Mouse (Mus musculus) heart, adult 2 months (tissue): ENCODE results near the gene Nudcd3. TPM values are rescaled to one million over a fixed set of nuclear protein-coding genes. Genes with fewer than 3 reads are reported as not detected.

ENCODE experiments used
- DNase-seq, 2 experiments: peaks; one replicate each; pipeline ENCODE4 v3.0.0; 2021
- H3K27ac ChIP-seq: fragments of 200-600 bp; 2 replicates; pipeline ENCODE4 v1.8.1; 2022
- H3K27me3 ChIP-seq: fragments of 200-500 bp; 2 replicates; pipeline ENCODE4 v1.6.1; 2012; ENCODE audit warnings: mild to moderate bottlenecking, low read length, inconsistent platforms, mixed read lengths; ENCODE audit not compliant: control insufficient read depth, insufficient read depth
- H3K36me3 ChIP-seq: fragments of 200-500 bp; 2 replicates; pipeline ENCODE4 v1.6.1; 2012; ENCODE audit warnings: low read length, inconsistent platforms; ENCODE audit not compliant: control insufficient read depth, insufficient read depth
- H3K4me1 ChIP-seq: fragments of 200-500 bp; 2 replicates; pipeline ENCODE4 v1.6.1; 2011; ENCODE audit warnings: low read length; ENCODE audit not compliant: control insufficient read depth, insufficient read depth
- H3K4me3 ChIP-seq: fragments of 200-600 bp; 2 replicates; pipeline ENCODE4 v1.8.1; 2022
- H3K79me2 ChIP-seq: fragments of 200-500 bp; replicated peaks from 2 replicates; pipeline ENCODE4 v1.6.1; 2012; ENCODE audit warnings: mild to moderate bottlenecking, inconsistent platforms, low read length, moderate library complexity, mixed read lengths; ENCODE audit not compliant: control insufficient read depth, insufficient read depth
- H3K9ac ChIP-seq: fragments of 200-500 bp; 2 replicates; pipeline ENCODE4 v1.6.1; 2012; ENCODE audit warnings: low read depth, mild to moderate bottlenecking, control low read depth, inconsistent platforms, low read length, mixed read lengths
- CTCF ChIP-seq: fragments of 200-600 bp; IDR thresholded peaks from 2 replicates; pipeline ENCODE4 v1.8.1; 2022; ENCODE audit warnings: antibody characterized with exemption, mild to moderate bottlenecking, moderate library complexity
- EP300 ChIP-seq: fragments of 200-500 bp; IDR thresholded peaks from 2 replicates; pipeline ENCODE4 v1.6.1; 2011; ENCODE audit warnings: low read depth, low read length, control low read depth; ENCODE audit not compliant: insufficient read depth
- POLR2A ChIP-seq: fragments of 200-500 bp; IDR thresholded peaks from 2 replicates; pipeline ENCODE4 v1.6.1; 2011; ENCODE audit warnings: mild to moderate bottlenecking, low read depth, low read length, control low read depth; ENCODE audit not compliant: insufficient read depth
- WGBS: fragments of 180-500 bp; shearing (Covaris S2); methylation state at CpG from one replicate; pipeline ENCODE4 v1.1.7; 2018; 5-methylcytosine and 5-hydroxymethylcytosine counted together
- intact Hi-C: fragments of 180-260 bp; cut with DNase I; formaldehyde crosslinking; loops from one replicate; pipeline ENCODE4 v1.15.1; 2025
- polyA plus RNA-seq: library from polyadenylated mRNA; depleted of rRNA; stranded (reverse); fragments of >200 nt; gene quantifications from 2 replicates; pipeline ENCODE4 v1.2.3, GENCODE M21; 2012
- total RNA-seq, 2 experiments: library from RNA; stranded (reverse); gene quantifications; 2 replicates each; pipeline ENCODE4 v1.2.3; 2021

The Nudcd3 gene
- total and polyA plus RNA-seq, 3 experiments = 50.4 to 65.4 (median 59.3) TPM

DNA sequence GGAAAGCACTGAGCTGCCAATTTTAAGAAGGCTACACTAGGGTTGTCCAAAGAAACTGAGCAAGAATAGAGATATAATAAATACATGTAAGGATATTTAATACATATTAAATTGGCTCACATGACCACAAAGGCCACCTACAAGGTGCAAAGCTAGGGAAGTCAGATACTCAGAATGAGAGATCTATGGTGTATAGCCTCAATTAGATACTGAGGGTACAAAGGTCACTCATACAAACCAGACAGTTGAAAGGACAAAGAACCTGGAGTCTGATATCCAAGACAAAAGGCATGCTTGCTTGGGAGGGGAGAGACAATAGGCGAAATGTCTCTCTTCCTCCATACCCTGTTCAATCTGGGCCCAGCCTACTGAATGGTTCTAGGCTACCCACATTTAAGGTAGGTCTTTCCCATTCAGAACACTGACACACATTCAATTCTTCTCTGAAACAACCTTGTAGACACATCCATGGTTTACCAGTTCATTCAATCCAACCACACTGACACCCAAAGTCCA is 76.6 kb downstream of the Nudcd3 start:
- intact Hi-C loops = no loop called here
- no peak for DNase-seq

DNA sequence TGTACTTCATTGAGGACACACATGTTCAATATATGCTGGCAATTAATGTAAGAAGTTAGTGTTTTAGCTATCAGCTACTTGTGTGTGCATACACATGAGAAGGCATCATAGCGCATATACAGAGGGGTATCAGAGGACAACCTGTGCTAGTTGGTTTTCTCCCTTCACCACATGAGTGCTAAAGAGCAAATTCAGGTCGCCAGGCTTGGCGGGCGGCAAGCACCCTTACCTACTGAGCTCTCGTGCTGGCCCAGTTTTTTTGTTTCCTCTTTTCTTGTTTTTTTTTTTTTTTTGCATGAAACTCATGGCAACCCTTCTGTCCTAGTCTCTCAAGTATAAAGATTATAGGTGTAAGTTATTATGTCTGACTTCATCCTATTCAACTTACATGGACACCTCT is 77.6 kb downstream of the Nudcd3 start:
- Histone ChIP-seq H3K9ac (no peak overlapping the region), H3K4me3 (no peak overlapping the region), H3K4me1 (no peaks in the 10 kb centered on the region), H3K27ac (no peak overlapping the region), H3K36me3 (no peaks in the 10 kb centered on the region), H3K79me2 (no peaks in the 10 kb centered on the region), H3K27me3 (no peaks in the 10 kb centered on the region)
- TF ChIP-seq POLR2A (no peak), EP300 (no peak), CTCF (no peak)
- intact Hi-C loops = no loop called here
- 93% methylated on average over 5 of the region's 5 CpGs for WGBS
- no peak for DNase-seq

More for the DNA sequence above, 76.6 kb downstream of the Nudcd3 start:
- H3K36me3 ChIP-seq = no peaks in the 10 kb centered on the region
- 97% methylated on average over 1 of the region's 1 CpGs for WGBS
- no peaks in the 10 kb centered on the region for H3K79me2 ChIP-seq
- H3K4me3 ChIP-seq = no peak overlapping the region
- no peaks in the 10 kb centered on the region for H3K27me3 ChIP-seq
- H3K9ac ChIP-seq = no peak overlapping the region
- TF ChIP-seq EP300 = no peak
- TF ChIP-seq CTCF = no peak
- no peak for TF ChIP-seq POLR2A
- no peak overlapping the region for H3K27ac ChIP-seq
- H3K4me1 ChIP-seq = no peaks in the 10 kb centered on the region

DNA sequence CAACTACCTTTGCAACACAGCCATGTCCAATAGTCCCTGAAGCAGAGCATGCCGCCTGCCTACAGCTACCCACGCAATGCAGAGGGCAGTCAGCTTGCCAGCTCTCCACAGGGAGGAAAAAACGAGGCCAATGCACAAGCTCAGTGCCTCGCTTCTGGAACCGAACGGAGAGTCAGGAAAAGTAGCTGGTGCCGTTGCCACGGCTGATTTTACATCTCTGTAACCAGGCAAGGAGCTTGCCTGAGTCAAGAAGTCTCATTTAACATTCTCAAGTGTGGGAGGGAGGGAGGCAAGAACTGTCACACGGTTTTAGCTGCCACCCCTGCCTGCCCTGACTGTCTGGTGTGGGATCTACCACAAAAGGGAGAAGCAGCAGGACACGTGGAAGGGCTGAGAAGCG is 79.6 kb downstream of the Nudcd3 start:
- no peak overlapping the region for H3K4me3 ChIP-seq
- no peaks in the 10 kb centered on the region for H3K27me3 ChIP-seq
- no peaks in the 10 kb centered on the region for H3K4me1 ChIP-seq
- intact Hi-C loops = no loop called here
- H3K36me3 ChIP-seq = no peaks in the 10 kb centered on the region
- no peak for DNase-seq
- no peak overlapping the region for H3K9ac ChIP-seq
- TF ChIP-seq CTCF (no peak), EP300 (no peak), POLR2A (no peak)
- H3K79me2 ChIP-seq = no peaks in the 10 kb centered on the region
- H3K27ac ChIP-seq = no peak overlapping the region
- 82% methylated on average over 11 of the region's 11 CpGs for WGBS

DNA sequence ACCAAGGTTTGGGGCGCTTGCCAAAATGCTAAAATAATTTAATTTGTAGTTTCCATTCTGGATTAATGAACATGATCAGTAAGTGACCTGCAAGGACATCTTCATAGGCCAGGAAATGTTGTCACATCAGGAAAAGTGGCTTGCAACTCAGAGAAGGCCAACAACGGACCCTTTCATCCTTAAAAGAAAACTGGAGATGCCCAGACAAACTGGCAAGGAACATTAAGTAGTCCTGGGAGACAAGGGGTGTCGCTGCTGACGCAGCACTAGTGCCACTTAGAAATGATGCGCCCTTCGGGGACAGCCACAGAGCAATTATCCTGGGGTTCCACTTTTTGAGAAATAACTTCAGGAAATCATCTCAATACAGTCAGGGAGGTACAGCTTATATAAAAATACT is 80.2 kb downstream of the Nudcd3 start:
- 92% methylated on average over 6 of the region's 6 CpGs for WGBS
- Histone ChIP-seq H3K27me3 (no peaks in the 10 kb centered on the region), H3K79me2 (no peaks in the 10 kb centered on the region), H3K36me3 (no peaks in the 10 kb centered on the region), H3K27ac (no peak overlapping the region), H3K9ac (no peak overlapping the region), H3K4me3 (no peak overlapping the region), H3K4me1 (no peaks in the 10 kb centered on the region)
- DNase-seq = no peak
- TF ChIP-seq EP300 = no peak
- TF ChIP-seq POLR2A = no peak
- no peak for TF ChIP-seq CTCF
- intact Hi-C loops = no loop called here

DNA sequence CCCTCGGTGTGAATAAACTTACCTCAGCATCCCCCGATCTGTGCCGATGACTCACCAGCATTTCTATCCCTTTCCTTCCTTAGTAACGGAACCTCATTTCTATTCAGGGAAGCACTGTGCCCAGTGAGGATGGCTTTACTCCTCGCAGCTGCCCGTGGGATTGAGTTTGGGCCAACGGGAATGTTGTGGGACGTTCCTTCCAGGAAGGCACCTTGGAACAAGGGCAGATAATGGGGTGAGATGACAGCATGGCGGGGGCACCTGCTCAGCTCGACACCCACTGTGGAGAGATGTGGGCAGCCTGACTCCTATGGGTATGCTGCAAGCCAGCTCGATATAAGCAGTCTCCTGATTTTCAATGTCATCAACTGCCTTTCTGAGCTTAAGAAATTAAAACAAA is 80.9 kb downstream of the Nudcd3 start:
- 52% methylated on average over 11 of the region's 11 CpGs for WGBS
- Histone ChIP-seq H3K9ac (no peak overlapping the region), H3K27ac (no peak overlapping the region), H3K27me3 (no peaks in the 10 kb centered on the region), H3K4me1 (no peaks in the 10 kb centered on the region), H3K79me2 (no peaks in the 10 kb centered on the region), H3K4me3 (no peak overlapping the region), H3K36me3 (no peaks in the 10 kb centered on the region)
- DNase-seq = no peak
- intact Hi-C loops = no loop called here
- TF ChIP-seq POLR2A (no peak), EP300 (no peak), CTCF (no peak)

DNA sequence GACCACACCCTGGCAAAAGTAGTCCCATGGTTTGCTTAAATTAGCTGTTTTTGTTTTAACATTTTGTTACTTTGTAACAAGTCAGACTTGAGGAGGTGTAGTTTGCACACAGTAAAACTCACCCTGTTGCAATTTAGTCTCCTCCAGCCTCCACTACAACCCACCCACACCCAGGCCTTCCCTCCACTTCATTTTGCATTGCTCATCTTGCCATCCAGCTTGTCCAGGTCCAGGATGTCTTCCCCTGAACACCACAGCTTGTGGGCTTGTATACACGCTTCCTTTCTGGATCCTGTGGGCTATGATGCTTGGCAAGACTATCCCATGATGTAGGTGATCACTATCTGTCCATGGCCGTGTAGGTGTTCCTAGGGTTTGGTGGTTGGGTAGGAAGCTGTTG is 82.3 kb downstream of the Nudcd3 start:
- Histone ChIP-seq H3K79me2 (no peaks in the 10 kb centered on the region), H3K4me3 (no peak overlapping the region), H3K27me3 (no peaks in the 10 kb centered on the region), H3K27ac (no peak overlapping the region), H3K36me3 (no peaks in the 10 kb centered on the region), H3K4me1 (no peaks in the 10 kb centered on the region), H3K9ac (no peak overlapping the region)
- 86% methylated on average over 2 of the region's 2 CpGs for WGBS
- DNase-seq = no peak
- intact Hi-C loops = no loop called here
- TF ChIP-seq CTCF (no peak), EP300 (no peak), POLR2A (no peak)
